Comparison of ENCODE assay signal across 12 mouse cellular contexts in the genomic region with DNA sequence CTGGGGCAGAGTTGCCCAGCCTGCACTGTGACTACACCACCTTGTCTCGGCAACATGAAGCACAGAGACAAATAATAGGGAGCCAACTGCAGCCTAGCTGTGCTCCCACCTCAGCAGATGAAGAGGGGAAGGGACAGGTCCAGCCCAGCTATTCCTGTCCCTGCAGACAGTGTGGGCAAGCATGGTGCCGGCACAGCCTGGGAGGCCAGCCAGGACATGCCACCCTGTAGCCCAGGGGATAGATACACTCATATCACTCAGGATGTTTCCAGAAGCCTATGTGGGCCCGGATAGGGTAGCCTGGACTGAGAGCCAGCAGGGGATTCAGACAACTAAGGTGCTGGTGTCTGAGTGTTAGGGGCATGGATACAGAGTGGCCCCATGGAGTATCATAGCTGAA.
"Had no signal": no experiment of that assay in that cellular context is flagged by ENCODE, and none has a peak within 500 bp of the region (broad histone marks: within the 10 kb centered on the region; RNA-seq: fewer than 3 reads in every experiment).

No protein-coding gene starts in this region.

- H3K9ac ChIP-seq: limb, embryonic 15.5 days; liver, embryonic 12.5 days; lung, embryonic 14.5 days; midbrain, embryonic 15.5 days; neural tube, embryonic 12.5 days had no signal

- H3K4me2 ChIP-seq: limb, embryonic 15.5 days; liver, embryonic 12.5 days; lung, embryonic 14.5 days; midbrain, embryonic 11.5 days; midbrain, embryonic 15.5 days; neural tube, embryonic 12.5 days had no signal

- H3K9me3 ChIP-seq: limb, embryonic 15.5 days; liver, embryonic 12.5 days; midbrain, embryonic 15.5 days; neural tube, embryonic 12.5 days had no signal

- H3K4me3 ChIP-seq: limb, embryonic 15.5 days; liver, embryonic 12.5 days; megakaryocyte, embryonic 14.5 days; midbrain, embryonic 15.5 days; neural tube, embryonic 12.5 days had no signal

- H3K27ac ChIP-seq: kidney, postnatal 0 days; limb, embryonic 15.5 days; liver, embryonic 12.5 days; macrophage; midbrain, embryonic 15.5 days; neural tube, embryonic 12.5 days; stomach, postnatal 0 days had no signal

- H3K4me1 ChIP-seq: limb, embryonic 15.5 days; liver, embryonic 12.5 days; midbrain, embryonic 15.5 days; neural tube, embryonic 12.5 days had no signal

- DNase-seq: lung, embryonic 14.5 days; lung, postnatal 10 days; thymus, postnatal 4 days had no signal

- H3K27me3 ChIP-seq: limb, embryonic 15.5 days; liver, embryonic 12.5 days; megakaryocyte, embryonic 14.5 days; midbrain, embryonic 15.5 days; neural tube, embryonic 12.5 days had no signal

- ATAC-seq: liver, embryonic 12.5 days; midbrain, embryonic 15.5 days had no signal
